Mouse (Mus musculus): ENCODE data around the gene AV320801.
"Not testable (repeated sequence)": the region's sequence is repeated elsewhere in the genome, so short reads cannot be mapped to it uniquely, and the experiment has no call there.

AV320801 gene

GRCm38 (mm10) chrX:135494288-135494687 is at the start of gene AV320801:
TSS of gene AV320801 (plus strand) at chrX:135494588.
- DNase-seq (ENCODE audit: low read depth, low spot score): not testable (repeated sequence)

GRCm38 (mm10) chrX:135464160-135464559 is 30.2 kb upstream of the AV320801 start:
- DNase-seq (ENCODE audit: low read depth, low spot score): not testable (repeated sequence)

GRCm38 (mm10) chrX:135481902-135482301 is 12.5 kb upstream of the AV320801 start:
- not testable (repeated sequence) for DNase-seq (ENCODE audit: low read depth, low spot score)

GRCm38 (mm10) chrX:135483183-135483582 is 11.2 kb upstream of the AV320801 start:
- not testable (repeated sequence) for DNase-seq (ENCODE audit: low read depth, low spot score)

Measured in telencephalon, adult 2 months (tissue).